17 mouse cellular contexts compared by ENCODE assay signal in the genomic region with DNA sequence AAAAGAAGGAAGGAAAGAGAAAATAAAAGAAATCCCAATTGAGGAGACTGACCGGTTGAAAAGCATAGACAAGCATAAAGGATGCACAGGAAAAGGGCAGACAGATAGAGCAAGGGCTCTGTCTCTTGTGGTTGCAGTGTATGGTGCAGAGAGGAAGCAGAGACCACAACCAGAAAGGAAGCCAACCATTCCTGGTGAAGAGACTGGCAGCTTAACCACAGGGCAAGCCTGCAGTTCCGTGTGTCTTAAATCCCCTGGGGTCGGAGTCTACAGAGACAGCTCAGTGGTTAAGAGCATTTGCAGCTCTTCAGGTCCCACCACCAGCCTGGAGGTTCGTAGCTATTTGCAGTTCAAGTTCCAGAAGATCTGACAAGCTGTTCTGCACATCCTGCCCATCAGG. TPM values are rescaled to one million over a fixed set of nuclear protein-coding genes. Genes with fewer than 3 reads are reported as not detected.
DNase-seq lines count a peak whose midpoint lies in the region; ATAC-seq and TF ChIP-seq lines count a peak whose summit lies in the region.
"Had no signal": no experiment of that assay in that cellular context is flagged by ENCODE, and none has a peak within 500 bp of the region (broad histone marks: within the 10 kb centered on the region; RNA-seq: fewer than 3 reads in every experiment).

No protein-coding gene starts in this region.

- H3K4me3 ChIP-seq in heart, embryonic 10.5 days: no peak overlapping the region
- H3K4me3 ChIP-seq in heart, embryonic 11.5 days (ENCODE audit: low read depth, low read length): no peak overlapping the region
- no peak overlapping the region for H3K4me3 ChIP-seq in thymus, adult 2 months (ENCODE audit: control insufficient read depth, insufficient read depth, low read length)
- no peak overlapping the region for H3K4me3 ChIP-seq in kidney, embryonic 15.5 days (replicated peaks)
- H3K4me3 ChIP-seq: limb, embryonic 15.5 days; midbrain, embryonic 13.5 days; neural tube, embryonic 15.5 days had no signal

- no peak overlapping the region for H3K4me2 ChIP-seq in heart, embryonic 11.5 days
- H3K4me2 ChIP-seq in kidney, embryonic 15.5 days: no peak overlapping the region
- H3K4me2 ChIP-seq: limb, embryonic 15.5 days; midbrain, embryonic 13.5 days; neural tube, embryonic 15.5 days had no signal

- H3K27ac ChIP-seq in heart, embryonic 10.5 days: no peak overlapping the region
- H3K27ac ChIP-seq in heart, embryonic 11.5 days (ENCODE audit: low read depth, low read length): no peak overlapping the region
- H3K27ac ChIP-seq in thymus, adult 2 months (ENCODE audit: control insufficient read depth, insufficient read depth, low read length): no peak overlapping the region
- H3K27ac ChIP-seq in kidney, embryonic 15.5 days: no peak overlapping the region
- H3K27ac ChIP-seq: limb, embryonic 15.5 days; midbrain, embryonic 13.5 days; neural tube, embryonic 15.5 days; stomach, postnatal 0 days had no signal

- H3K36me3 ChIP-seq in heart, embryonic 10.5 days: no peaks in the 10 kb centered on the region
- H3K36me3 ChIP-seq in heart, embryonic 11.5 days (ENCODE audit: control insufficient read depth, insufficient read depth, low read length): no peaks in the 10 kb centered on the region
- H3K36me3 ChIP-seq in thymus, adult 2 months (ENCODE audit: control insufficient read depth, insufficient read depth, low read length): no peaks in the 10 kb centered on the region
- no peaks in the 10 kb centered on the region for H3K36me3 ChIP-seq in kidney, embryonic 15.5 days
- H3K36me3 ChIP-seq: limb, embryonic 15.5 days; midbrain, embryonic 13.5 days; neural tube, embryonic 15.5 days had no signal

- WGBS in heart, embryonic 10.5 days: 60% methylated on average over 4 of the region's 4 CpGs
- WGBS in heart, embryonic 11.5 days (ENCODE audit: insufficient replicate concordance): 54% methylated on average over 4 of the region's 4 CpGs
- WGBS in thymus, adult 2 months: 3% methylated on average over 4 of the region's 4 CpGs
- 77% methylated on average over 4 of the region's 4 CpGs for WGBS in kidney, embryonic 15.5 days

- H3K9ac ChIP-seq in heart, embryonic 11.5 days (ENCODE audit: low read depth, low read length): no peak overlapping the region
- H3K9ac ChIP-seq in kidney, embryonic 15.5 days: no peak overlapping the region
- H3K9ac ChIP-seq: limb, embryonic 15.5 days; midbrain, embryonic 13.5 days; neural tube, embryonic 15.5 days had no signal

- no peaks in the 10 kb centered on the region for H3K27me3 ChIP-seq in heart, embryonic 10.5 days (ENCODE audit: insufficient read depth, poor library complexity, severe bottlenecking)
- H3K27me3 ChIP-seq in heart, embryonic 11.5 days (ENCODE audit: control insufficient read depth, insufficient read depth, low read length): no peaks in the 10 kb centered on the region
- H3K27me3 ChIP-seq in thymus, adult 2 months (ENCODE audit: control insufficient read depth, insufficient read depth, low read length): no peaks in the 10 kb centered on the region
- 0 out of 2 replicates have a peak, but pooled peaks cover 2% of the 10 kb centered on the region for H3K27me3 ChIP-seq in kidney, embryonic 15.5 days
- H3K27me3 ChIP-seq: limb, embryonic 15.5 days; midbrain, embryonic 13.5 days; neural tube, embryonic 15.5 days had no signal

- no peak for ATAC-seq in heart, embryonic 11.5 days (replicated peaks; ENCODE audit: insufficient number of reproducible peaks, low FRiP score, low TSS enrichment)
- peak; percentile 62 for ATAC-seq in CD4-positive, CD25-positive, alpha-beta regulatory T cell, adult 4 months
- ATAC-seq in kidney, embryonic 15.5 days (replicated peaks; ENCODE audit: low FRiP score): no peak
- ATAC-seq: midbrain, embryonic 13.5 days had no signal

- peaks cover 5% of the 10 kb centered on the region; the same call in 1 of the 2 replicates for H3K4me1 ChIP-seq in heart, embryonic 10.5 days
- no peaks in the 10 kb centered on the region for H3K4me1 ChIP-seq in heart, embryonic 11.5 days (ENCODE audit: control insufficient read depth, insufficient read depth, low read length)
- peaks cover 19% of the 10 kb centered on the region for H3K4me1 ChIP-seq in thymus, adult 2 months (replicated peaks; ENCODE audit: control insufficient read depth, insufficient read depth, low read length)
- no peaks in the 10 kb centered on the region for H3K4me1 ChIP-seq in kidney, embryonic 15.5 days
- H3K4me1 ChIP-seq: limb, embryonic 15.5 days; midbrain, embryonic 13.5 days; neural tube, embryonic 15.5 days had no signal

- no peaks in the 10 kb centered on the region for H3K9me3 ChIP-seq in heart, embryonic 10.5 days
- H3K9me3 ChIP-seq in heart, embryonic 11.5 days (replicated peaks; ENCODE audit: control insufficient read depth, low read length): no peaks in the 10 kb centered on the region
- no peaks in the 10 kb centered on the region for H3K9me3 ChIP-seq in kidney, embryonic 15.5 days (replicated peaks)
- H3K9me3 ChIP-seq: limb, embryonic 15.5 days; midbrain, embryonic 13.5 days; neural tube, embryonic 15.5 days had no signal

- peak; percentile 69 for DNase-seq in heart, embryonic 10.5 days (ENCODE audit: low spot score)
- peak; percentile 42 for DNase-seq in induced T-regulatory cell, adult 2 months (ENCODE audit: low read depth)
- peak; percentile 56 for DNase-seq in thymus, adult 2 months
- DNase-seq in embryo, embryonic 11 days: no peak
- no peak for DNase-seq in Muller cell, postnatal 12 days (ENCODE audit: inconsistent ontology term)
- DNase-seq: adrenal gland, postnatal 14 days; cerebellum, adult 11 months; heart, postnatal 14 days; kidney, postnatal 36 days; lung, postnatal 10 days had no signal

- no peak for TF ChIP-seq CTCF in thymus, adult 2 months (IDR thresholded peaks at IDR 0.05; ENCODE audit: borderline replicate concordance, control insufficient read depth, extremely low read depth, insufficient read depth, low read length, poor library complexity)

- TF ChIP-seq POLR2A in thymus, adult 2 months (IDR thresholded peaks at IDR 0.05; ENCODE audit: control insufficient read depth, extremely low read depth, insufficient read depth, low read length, poor library complexity): no peak

RNA-seq across cellular contexts. Expression of gene Sla2, which starts 31.6 kb away (rescaled TPM):
- polyA plus RNA-seq in heart, embryonic 10.5 days (2016; fragmentation: Nextera tagmentation; extraction: Ambion mirVana): 1.1 and 1.9 TPM in 2 replicates
- polyA plus RNA-seq in heart, embryonic 11.5 days (2014; fragmentation: Nextera tagmentation; extraction: Ambion mirVana): 1.0 and 1.1 TPM in 2 replicates
- polyA plus RNA-seq in CD4-positive, CD25-positive, alpha-beta regulatory T cell, adult 4 months (2017; shearing (Covaris generic)): 10 to 100 TPM; 68.5 to 86.7 TPM
- 115 and 120 TPM in 2 replicates for polyA plus RNA-seq in thymus, adult 2 months (2012; rRNA removed)
- 0.22 and 0.30 TPM in 2 replicates for polyA plus RNA-seq in kidney, embryonic 15.5 days (2015; fragmentation: Nextera tagmentation; extraction: Ambion mirVana)

RNA-seq across cellular contexts. Expression of gene Rab5if, which starts 55.6 kb away (rescaled TPM):
- polyA plus RNA-seq in heart, embryonic 10.5 days (2016; fragmentation: Nextera tagmentation; extraction: Ambion mirVana): 197 and 198 TPM in 2 replicates
- 191 TPM in 2 replicates for polyA plus RNA-seq in heart, embryonic 11.5 days (2014; fragmentation: Nextera tagmentation; extraction: Ambion mirVana)
- 1 to 10 TPM; 5.1 to 5.4 TPM for polyA plus RNA-seq in CD4-positive, CD25-positive, alpha-beta regulatory T cell, adult 4 months (2017; shearing (Covaris generic))
- polyA plus RNA-seq in thymus, adult 2 months (2012; rRNA removed): 113 and 160 TPM in 2 replicates
- 174 and 181 TPM in 2 replicates for polyA plus RNA-seq in kidney, embryonic 15.5 days (2015; fragmentation: Nextera tagmentation; extraction: Ambion mirVana)

Comparison
In these comparisons a context has a peak if more than half of its experiments do, and no peak if none do; other contexts are left out.
1. DNase-seq: peak in heart, embryonic 10.5 days (single experiment), induced T-regulatory cell, adult 2 months (single experiment) and thymus, adult 2 months (single experiment); none in embryo, embryonic 11 days (single experiment) and Muller cell, postnatal 12 days (single experiment).
2. RNA of gene Sla2, which starts 31.6 kb away (polyA plus RNA-seq): 115 to 120 TPM in thymus, adult 2 months and 68.5 to 86.7 TPM in CD4-positive, CD25-positive, alpha-beta regulatory T cell, adult 4 months; 1.1 to 1.9 TPM in heart, embryonic 10.5 days, 1.0 to 1.1 TPM in heart, embryonic 11.5 days and 0.22 to 0.30 TPM in kidney, embryonic 15.5 days; every median in the first group is over 10 times any median in the second.
3. RNA of gene Rab5if, which starts 55.6 kb away (polyA plus RNA-seq): 197 to 198 TPM in heart, embryonic 10.5 days, 191 TPM in heart, embryonic 11.5 days, 174 to 181 TPM in kidney, embryonic 15.5 days and 113 to 160 TPM in thymus, adult 2 months; 5.1 to 5.4 TPM in CD4-positive, CD25-positive, alpha-beta regulatory T cell, adult 4 months; every median in the first group is over 10 times any median in the second.